Mouse (Mus musculus) E14TG2a.4 (cell line): Measurements from ENCODE around the gene Neo1.

Source experiments
- CTCF ChIP-seq: conservative IDR thresholded peaks from 2 replicates; pipeline ENCODE4 v1.5.1; 2014; ENCODE audit warnings: low read length
- NANOG ChIP-seq: IDR thresholded peaks from 2 replicates; pipeline ENCODE4 v1.6.1; 2014; ENCODE audit warnings: borderline replicate concordance, low read length, mixed read lengths
- POU5F1 ChIP-seq: IDR thresholded peaks from 2 replicates; pipeline ENCODE4 v1.6.1; 2014; ENCODE audit warnings: low read length, borderline replicate concordance

- TF ChIP-seq CTCF (no peak), NANOG (no peak), POU5F1 (no peak)
These were observed 199.1 kb downstream of the Neo1 start for GRCm38 (mm10) chr9:58837174-58837573.
